Mouse (Mus musculus) midbrain, postnatal 0 days (tissue): ENCODE measurements around the gene Olfr91. TPM values are rescaled to one million over a fixed set of nuclear protein-coding genes. Genes with fewer than 3 reads are reported as not detected.

ENCODE experiments used
- ATAC-seq: fragments of 200-750 bp; cut with Nextera tagmentation; 2 replicates; pipeline ENCODE4 v1.8.0; 2017; ENCODE audit warnings: moderate number of reproducible peaks, mild to moderate bottlenecking, moderate TSS enrichment, moderate library complexity; ENCODE audit not compliant: low FRiP score
- DNase-seq: peaks from one replicate; pipeline ENCODE4 v3.0.0-alpha.2; 2015; ENCODE audit warnings: low spot score
- H3K27ac ChIP-seq: fragments of 300-500 bp; sonication (generic); 2 replicates; pipeline ENCODE4 v1.5.1; 2014; ENCODE audit warnings: low read depth, mild to moderate bottlenecking, low read length, mixed read lengths
- H3K27me3 ChIP-seq: fragments of 300-500 bp; sonication (generic); 2 replicates; pipeline ENCODE4 v1.6.1; 2014; ENCODE audit warnings: low read length, control low read depth, mixed read lengths; ENCODE audit not compliant: insufficient read depth
- H3K36me3 ChIP-seq: fragments of 300-500 bp; sonication (generic); 2 replicates; pipeline ENCODE4 v1.6.1; 2014; ENCODE audit warnings: low read length, control low read depth, mixed read lengths; ENCODE audit not compliant: insufficient read depth
- H3K4me1 ChIP-seq: fragments of 300-500 bp; sonication (generic); 2 replicates; pipeline ENCODE4 v1.6.1; 2014; ENCODE audit warnings: mild to moderate bottlenecking, control low read depth, antibody characterized with exemption, low read length, mixed read lengths; ENCODE audit not compliant: insufficient read depth
- H3K4me2 ChIP-seq: fragments of 300-500 bp; sonication (generic); 2 replicates; pipeline ENCODE4 v1.6.1; 2014; ENCODE audit warnings: low read depth, mild to moderate bottlenecking, low read length, mixed read lengths; ENCODE audit not compliant: poor library complexity, severe bottlenecking
- H3K4me3 ChIP-seq: fragments of 300-500 bp; sonication (generic); 2 replicates; pipeline ENCODE4 v1.5.1; 2014; ENCODE audit warnings: low read depth, mild to moderate bottlenecking, low read length, moderate library complexity
- H3K9ac ChIP-seq: fragments of 300-500 bp; sonication (generic); replicated peaks from 2 replicates; pipeline ENCODE4 v1.6.1; 2014; ENCODE audit warnings: mild to moderate bottlenecking, low read length, moderate library complexity, mixed read lengths; ENCODE audit not compliant: poor library complexity, severe bottlenecking
- H3K9me3 ChIP-seq: fragments of 300-500 bp; sonication (generic); 2 replicates; pipeline ENCODE4 v1.6.1; 2016; ENCODE audit warnings: low read length, control low read depth
- CTCF ChIP-seq: IDR thresholded peaks from 2 replicates; pipeline ENCODE4 v1.5.1; 2016; ENCODE audit warnings: antibody characterized with exemption, mild to moderate bottlenecking
- WGBS: fragments of 180-500 bp; shearing (Covaris S2); extraction: QIAGEN DNeasy Blood & Tissue Kit; methylation state at CpG from one replicate; pipeline ENCODE4 v1.1.7; 2014; 5-methylcytosine and 5-hydroxymethylcytosine counted together
- polyA plus RNA-seq: library from polyadenylated mRNA; unstranded; fragments of >200 nt; fragmentation: Nextera tagmentation; extraction: Ambion mirVana; gene quantifications from 2 replicates; pipeline ENCODE4 v1.2.1, GENCODE M21; 2015
- total RNA-seq: library from RNA; depleted of rRNA; stranded (reverse); fragments of >200 nt; gene quantifications from 2 replicates; pipeline ENCODE4 v1.2.3, GENCODE M21; 2014

The Olfr91 gene
- total and polyA plus RNA-seq, 2 experiments from 2014 or later: not detected

DNA sequence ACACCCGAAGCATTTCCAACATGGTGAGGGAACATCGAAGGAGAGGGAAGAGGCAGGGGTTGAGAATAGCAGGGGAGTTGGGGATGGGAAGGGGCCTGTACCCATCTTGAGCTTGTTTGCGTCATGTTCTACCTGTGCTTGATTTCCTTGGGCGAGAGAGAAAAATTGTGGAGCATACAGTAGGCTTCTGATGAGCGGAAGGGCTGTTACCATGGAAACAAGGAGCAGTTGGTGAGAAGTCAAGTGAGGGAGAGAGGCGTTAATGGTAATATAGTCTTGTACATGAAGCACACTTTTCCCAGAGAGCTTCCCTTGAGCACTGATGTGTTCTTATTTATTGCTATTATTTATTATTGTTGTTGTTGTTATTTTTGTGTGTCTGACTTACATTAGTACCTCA lies 41.1 kb downstream of the Olfr91 start:
- Histone ChIP-seq H3K36me3 (peaks cover 56% of the 10 kb centered on the region), H3K9ac (no peak overlapping the region), H3K27me3 (no peaks in the 10 kb centered on the region), H3K4me2 (no peak overlapping the region), H3K4me3 (no peak overlapping the region), H3K9me3 (no peaks in the 10 kb centered on the region), H3K4me1 (no peaks in the 10 kb centered on the region; the same call in 1 of the 2 replicates), H3K27ac (no peak overlapping the region)
- WGBS: 49% methylated on average over 6 of the region's 6 CpGs
- DNase-seq (no peak), ATAC-seq (no peak)
- TF ChIP-seq CTCF: no peak

DNA sequence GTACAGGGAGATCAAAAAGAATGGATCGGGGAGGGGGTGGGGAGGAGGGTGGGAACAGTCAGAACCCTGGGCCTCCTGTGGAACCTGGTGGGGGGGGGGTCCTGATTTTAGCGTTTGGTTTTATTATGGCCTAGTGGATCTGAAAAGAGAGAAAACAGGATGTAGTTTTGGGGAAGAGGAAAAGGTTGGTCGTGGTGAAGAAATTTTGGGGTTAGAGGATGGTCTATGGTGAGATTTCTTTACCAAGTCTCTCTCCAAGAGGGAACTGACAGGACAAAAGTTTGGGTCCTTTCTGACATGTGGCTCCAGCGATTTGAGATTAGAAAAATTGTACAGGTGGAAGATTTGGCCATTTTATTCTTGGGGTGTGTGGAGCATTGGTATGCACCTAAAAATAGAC lies 46.3 kb downstream of the Olfr91 start:
- WGBS: 46% methylated on average over 4 of the region's 4 CpGs
- no peaks in the 10 kb centered on the region for H3K9me3 ChIP-seq
- 0 out of 2 replicates have a peak overlapping the region, but pooled peaks have one; percentile 85 for H3K27ac ChIP-seq
- peaks cover 3% of the 10 kb centered on the region; the same call in 1 of the 2 replicates for H3K4me1 ChIP-seq
- DNase-seq (no peak), ATAC-seq (no peak)
- H3K27me3 ChIP-seq: no peaks in the 10 kb centered on the region
- H3K4me3 ChIP-seq: peak overlapping the region; percentile 94
- peaks cover 26% of the 10 kb centered on the region for H3K36me3 ChIP-seq
- H3K9ac ChIP-seq: peak overlapping the region; percentile 90
- peak overlapping the region; percentile 73 for H3K4me2 ChIP-seq
- TF ChIP-seq CTCF: no peak

DNA sequence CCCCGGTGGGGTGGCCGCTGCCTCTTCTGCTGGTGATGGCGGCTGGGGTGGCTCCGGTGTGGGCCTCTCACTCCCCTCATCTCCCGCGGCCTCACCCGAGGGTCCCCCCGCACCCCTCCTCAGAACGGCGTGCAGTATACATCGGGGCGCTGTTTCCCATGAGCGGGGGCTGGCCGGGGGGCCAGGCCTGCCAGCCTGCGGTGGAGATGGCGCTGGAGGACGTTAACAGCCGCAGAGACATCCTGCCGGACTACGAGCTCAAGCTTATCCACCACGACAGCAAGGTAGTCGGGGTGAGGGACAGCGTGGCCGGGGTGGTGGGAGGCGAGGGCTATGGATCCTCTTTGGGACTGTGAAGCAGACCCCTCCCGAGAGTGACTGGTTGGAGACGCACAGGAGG lies 47.2 kb downstream of the Olfr91 start:
- Histone ChIP-seq H3K36me3 (peaks cover 18% of the 10 kb centered on the region), H3K9ac (peak overlapping the region; percentile 90), H3K4me2 (peak overlapping the region; percentile 73), H3K27ac (peak overlapping the region; percentile 85), H3K9me3 (no peaks in the 10 kb centered on the region), H3K4me3 (peak overlapping the region; percentile 94), H3K4me1 (peaks cover 3% of the 10 kb centered on the region; the same call in 1 of the 2 replicates), H3K27me3 (no peaks in the 10 kb centered on the region)
- DNase-seq (peak; percentile 28), ATAC-seq (peak; percentile 20)
- no peak for TF ChIP-seq CTCF
- WGBS: 4% methylated on average over 27 of the region's 27 CpGs

- Histone ChIP-seq H3K27me3 (no peaks in the 10 kb centered on the region), H3K9ac (peak overlapping the region; percentile 90), H3K4me2 (peak overlapping the region; percentile 73), H3K4me1 (peaks cover 3% of the 10 kb centered on the region; the same call in 1 of the 2 replicates), H3K4me3 (peak overlapping the region; percentile 94), H3K36me3 (peaks cover 16% of the 10 kb centered on the region), H3K9me3 (no peaks in the 10 kb centered on the region), H3K27ac (peak overlapping the region; percentile 85)
- TF ChIP-seq CTCF: no peak
- under 1% methylated on average over 22 of the region's 22 CpGs for WGBS
- peak; percentile 67 for ATAC-seq
- peak; percentile 94 for DNase-seq
These were observed 47.7 kb downstream of the Olfr91 start for GRCm38 (mm10) chr17:37050399-37050798.

DNA sequence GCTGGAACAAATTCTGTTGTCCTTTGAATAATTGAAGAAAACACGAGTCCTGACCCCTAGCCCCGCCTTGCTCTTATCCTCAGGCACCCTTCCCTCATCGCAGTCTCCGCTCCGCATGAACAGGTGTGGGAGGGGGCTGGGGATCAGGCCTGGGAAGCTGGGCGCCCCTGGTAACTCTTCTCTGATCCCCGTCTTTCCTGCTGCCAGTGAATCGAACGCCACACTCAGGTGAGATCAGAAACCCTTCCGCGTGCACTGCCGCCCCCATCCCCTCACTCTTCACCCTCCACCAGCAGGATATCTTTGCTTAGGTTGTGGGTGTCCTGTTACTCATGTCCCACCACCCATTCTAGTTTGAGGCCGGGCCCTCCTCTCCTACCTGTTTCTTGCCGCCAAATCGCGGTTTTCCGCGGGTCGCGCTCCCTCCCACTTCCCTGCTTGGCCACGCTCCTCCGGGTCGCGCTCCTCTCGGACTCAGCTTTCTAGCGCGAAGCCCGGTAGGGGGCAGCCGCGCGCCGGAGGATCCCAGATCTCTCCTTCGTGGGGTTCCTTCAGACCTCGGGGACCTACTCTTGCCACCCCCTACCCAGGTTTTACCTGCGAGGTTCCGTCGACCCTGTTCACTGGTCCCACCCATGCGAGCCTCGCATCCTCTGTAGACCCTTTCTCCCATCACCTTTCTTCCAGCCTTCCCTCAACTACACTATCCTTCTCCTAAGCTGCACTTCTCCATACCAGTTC lies 48.3 kb downstream of the Olfr91 start:
- 2% methylated on average over 39 of the region's 39 CpGs for WGBS
- peak overlapping the region; percentile 73 for H3K4me2 ChIP-seq
- no peaks in the 10 kb centered on the region for H3K9me3 ChIP-seq
- H3K4me3 ChIP-seq: peak overlapping the region; percentile 94
- peak; percentile 73 for DNase-seq
- H3K27ac ChIP-seq: peak overlapping the region; percentile 85
- peak; percentile 78 for TF ChIP-seq CTCF
- no peaks in the 10 kb centered on the region for H3K27me3 ChIP-seq
- peaks cover 11% of the 10 kb centered on the region for H3K36me3 ChIP-seq
- peak overlapping the region; percentile 90 for H3K9ac ChIP-seq
- ATAC-seq: peak; percentile 22; the same call in 1 of the 2 replicates
- peaks cover 3% of the 10 kb centered on the region; the same call in 1 of the 2 replicates for H3K4me1 ChIP-seq

GRCm38 (mm10) chr17:37048383-37048782 lies 49.7 kb downstream of the Olfr91 start:
- Histone ChIP-seq H3K4me1 (peaks cover 3% of the 10 kb centered on the region; the same call in 1 of the 2 replicates), H3K27ac (no peak overlapping the region), H3K27me3 (no peaks in the 10 kb centered on the region), H3K4me3 (peak overlapping the region; percentile 94), H3K9me3 (no peaks in the 10 kb centered on the region), H3K4me2 (peak overlapping the region; percentile 73), H3K36me3 (peaks cover 3% of the 10 kb centered on the region; the same call in 1 of the 2 replicates), H3K9ac (peak overlapping the region; percentile 40; the same call in 1 of the 2 replicates)
- TF ChIP-seq CTCF: no peak
- DNase-seq (no peak), ATAC-seq (no peak)
- 57% methylated on average over 7 of the region's 7 CpGs for WGBS
